In the genomic region with DNA sequence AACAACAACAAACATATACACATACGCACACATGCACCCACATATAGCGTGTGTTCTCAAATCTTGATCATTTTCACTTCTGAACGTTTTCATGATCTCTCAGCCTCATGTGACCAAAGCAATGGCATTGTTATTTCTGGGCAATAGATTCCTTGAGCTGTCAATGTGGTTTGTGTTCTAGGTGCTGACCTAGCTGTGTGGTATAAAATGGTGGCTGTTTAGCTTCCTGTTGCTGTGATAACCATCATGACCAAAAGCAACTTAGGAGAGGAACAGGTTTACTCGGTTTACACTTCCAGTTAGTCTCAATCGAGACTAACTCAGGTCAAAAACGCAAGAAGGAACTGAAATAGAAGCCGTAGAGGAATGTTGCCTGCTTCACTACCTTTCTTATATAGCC, we compare ENCODE assay signal across 20 mouse cellular contexts. TPM values are rescaled to one million over a fixed set of nuclear protein-coding genes. Genes with fewer than 3 reads are reported as not detected.
"Had no signal": no experiment of that assay in that cellular context is flagged by ENCODE, and none has a peak within 500 bp of the region (broad histone marks: within the 10 kb centered on the region; RNA-seq: fewer than 3 reads in every experiment).

No protein-coding gene starts in this region.

- H3K4me2 ChIP-seq: lung, embryonic 14.5 days; midbrain, embryonic 12.5 days; neural tube, embryonic 13.5 days; neural tube, embryonic 15.5 days had no signal

- DNase-seq: lung, adult 18-20 months; lung, embryonic 14.5 days; lung, postnatal 10 days; lung, postnatal 4 days; midbrain, embryonic 14.5 days; retina, postnatal 1 day; right cerebral cortex, adult 18-20 months; right cerebral cortex, postnatal 25 days; right cerebral cortex, postnatal 4 days; spleen, adult 18-20 months; thymus, adult 18-20 months; thymus, postnatal 14 days; thymus, postnatal 36 days had no signal

- H3K9ac ChIP-seq: lung, embryonic 14.5 days; midbrain, embryonic 12.5 days; neural tube, embryonic 13.5 days; neural tube, embryonic 15.5 days had no signal

- H3K9me3 ChIP-seq: midbrain, embryonic 10.5 days; midbrain, embryonic 12.5 days; neural tube, embryonic 13.5 days; neural tube, embryonic 15.5 days had no signal

- H3K27ac ChIP-seq: midbrain, embryonic 10.5 days; midbrain, embryonic 12.5 days; neural tube, embryonic 13.5 days; neural tube, embryonic 15.5 days had no signal

- ATAC-seq: midbrain, embryonic 16.5 days had no signal

- H3K27me3 ChIP-seq: neural tube, embryonic 15.5 days had no signal

- H3K4me3 ChIP-seq: midbrain, embryonic 10.5 days; midbrain, embryonic 12.5 days; myocyte; neural tube, embryonic 13.5 days; neural tube, embryonic 15.5 days had no signal

- H3K36me3 ChIP-seq: midbrain, embryonic 12.5 days; neural tube, embryonic 15.5 days had no signal

RNA-seq across cellular contexts. Expression of a gene that starts 19.1 kb away (rescaled TPM):
- polyA plus RNA-seq: liver, embryonic 16.5 days; lung, embryonic 14.5 days had no signal

RNA-seq across cellular contexts. Expression of a gene that starts 50.1 kb away (rescaled TPM):
- polyA plus RNA-seq: liver, embryonic 16.5 days; lung, embryonic 14.5 days; myocyte had no signal
